Mouse (Mus musculus) frontal cortex, postnatal 14 days (tissue): Measurements from ENCODE around the gene Slc41a3.

ENCODE experiments used
- DNase-seq, 2 experiments: peaks; one replicate each; pipeline ENCODE4 v3.0.0; 2022; ENCODE audit warnings: low spot score in 2 of 2

Slc41a3 gene

GRCm38 (mm10) chr6:90604533-90605297 lies at the start of gene Slc41a3:
Slc41a3 (plus strand) TSS chr6:90604725.
- peak; percentile 71 to 81 for DNase-seq

GRCm38 (mm10) chr6:90556534-90557058 lies 47.9 kb upstream of the Slc41a3 start:
- no peak for DNase-seq

GRCm38 (mm10) chr6:90557077-90557476 lies 47.4 kb upstream of the Slc41a3 start:
- no peak for DNase-seq

GRCm38 (mm10) chr6:90557829-90558693 lies 46.5 kb upstream of the Slc41a3 start:
- DNase-seq = no peak

- no peak for DNase-seq
Measured at GRCm38 (mm10) chr6:90560390-90561058, 44.0 kb upstream of the Slc41a3 start.

GRCm38 (mm10) chr6:90561234-90561781 lies 43.2 kb upstream of the Slc41a3 start:
- DNase-seq = no peak

- no peak for DNase-seq
Measured at GRCm38 (mm10) chr6:90564240-90564639, 40.3 kb upstream of the Slc41a3 start.

- DNase-seq = no peak
Measured at GRCm38 (mm10) chr6:90565357-90566215, 38.9 kb upstream of the Slc41a3 start.

- no peak for DNase-seq
Measured at GRCm38 (mm10) chr6:90567486-90567885, 37.0 kb upstream of the Slc41a3 start.

GRCm38 (mm10) chr6:90567928-90568327 lies 36.6 kb upstream of the Slc41a3 start:
- DNase-seq = no peak

- DNase-seq = no peak
Measured at GRCm38 (mm10) chr6:90568721-90569120, 35.8 kb upstream of the Slc41a3 start.

- no peak for DNase-seq
Measured at GRCm38 (mm10) chr6:90569736-90570383, 34.7 kb upstream of the Slc41a3 start.

- DNase-seq = no peak
Measured at GRCm38 (mm10) chr6:90570392-90570791, 34.1 kb upstream of the Slc41a3 start.

- DNase-seq = peak; percentile 47 to 77
Measured at GRCm38 (mm10) chr6:90575261-90575715, 29.2 kb upstream of the Slc41a3 start.

GRCm38 (mm10) chr6:90578174-90578573 lies 26.4 kb upstream of the Slc41a3 start:
- DNase-seq = no peak

GRCm38 (mm10) chr6:90582331-90582730 lies 22.2 kb upstream of the Slc41a3 start:
- no peak for DNase-seq

- DNase-seq = no peak
Measured at GRCm38 (mm10) chr6:90588113-90588512, 16.4 kb upstream of the Slc41a3 start.

GRCm38 (mm10) chr6:90590707-90591106 lies 13.8 kb upstream of the Slc41a3 start:
- no peak for DNase-seq

GRCm38 (mm10) chr6:90594972-90595371 lies 9.6 kb upstream of the Slc41a3 start:
- no peak for DNase-seq

- DNase-seq = no peak
Measured at GRCm38 (mm10) chr6:90597060-90597459, 7.5 kb upstream of the Slc41a3 start.
